Mouse (Mus musculus) splenic B cell, adult 2 months (primary cell): ENCODE results near the gene Pigk.

ENCODE experiments used
- DNase-seq: peaks from one replicate; pipeline ENCODE4 v3.0.0-alpha.2; 2011; ENCODE audit warnings: low read depth, low spot score
- H3K27me3 ChIP-seq: 2 replicates; pipeline ENCODE4 v1.6.1; 2012; ENCODE audit warnings: mild to moderate bottlenecking, low read length, moderate library complexity, mixed read lengths; ENCODE audit not compliant: control insufficient read depth, poor library complexity, insufficient read depth, severe bottlenecking
- H3K36me3 ChIP-seq: 2 replicates; pipeline ENCODE4 v1.6.1; 2012; ENCODE audit warnings: mild to moderate bottlenecking, low read length, moderate library complexity, mixed read lengths; ENCODE audit not compliant: control insufficient read depth, poor library complexity, insufficient read depth, severe bottlenecking

Gene Pigk

GRCm38 (mm10) chr3:153006893-153007292 is 293.0 kb downstream of the Pigk start:
- Histone ChIP-seq H3K36me3 (no peaks in the 10 kb centered on the region), H3K27me3 (no peaks in the 10 kb centered on the region)
- no peak for DNase-seq

DNA sequence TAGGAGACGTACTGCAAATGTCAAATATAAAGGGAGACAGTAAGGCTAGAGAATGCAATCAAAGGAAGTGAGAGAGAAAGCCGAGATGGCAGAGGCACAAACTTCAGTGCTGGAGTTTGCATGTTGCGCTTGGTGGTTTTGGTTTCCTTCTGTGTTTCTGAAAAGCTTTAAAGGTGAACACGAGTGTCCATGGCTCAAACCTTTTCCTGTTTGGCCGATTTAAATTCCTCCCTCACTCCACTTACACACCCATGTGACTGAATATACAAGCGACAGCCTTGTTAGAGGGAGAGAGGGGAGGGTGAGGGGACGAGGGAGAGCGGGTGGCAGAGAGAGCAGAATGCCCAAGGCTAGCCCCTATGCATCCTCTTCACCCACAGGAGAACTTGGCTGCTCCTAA is 302.5 kb downstream of the Pigk start:
- H3K27me3 ChIP-seq: no peaks in the 10 kb centered on the region
- H3K36me3 ChIP-seq: no peaks in the 10 kb centered on the region
- no peak for DNase-seq

DNA sequence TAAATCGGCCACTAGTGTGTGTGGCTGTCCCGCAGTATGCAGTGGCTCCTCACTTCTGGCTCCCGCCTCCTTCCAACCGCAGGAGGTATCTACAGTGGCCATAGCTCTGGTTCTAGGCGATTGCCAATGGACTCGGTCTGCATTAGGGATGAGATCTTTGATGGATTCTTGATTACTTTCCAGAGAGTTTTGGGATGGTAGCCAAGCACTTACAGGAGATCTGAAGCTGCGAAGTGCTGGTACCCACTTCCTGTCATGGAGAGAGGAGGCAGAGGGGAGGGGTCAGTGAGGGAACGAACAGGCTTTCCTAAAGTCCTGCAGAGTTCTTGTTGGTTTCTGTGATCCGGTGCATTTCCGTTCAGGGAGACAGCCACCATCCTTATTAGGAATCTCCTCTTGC is 304.2 kb downstream of the Pigk start:
- H3K27me3 ChIP-seq: no peaks in the 10 kb centered on the region
- no peak for DNase-seq

DNA sequence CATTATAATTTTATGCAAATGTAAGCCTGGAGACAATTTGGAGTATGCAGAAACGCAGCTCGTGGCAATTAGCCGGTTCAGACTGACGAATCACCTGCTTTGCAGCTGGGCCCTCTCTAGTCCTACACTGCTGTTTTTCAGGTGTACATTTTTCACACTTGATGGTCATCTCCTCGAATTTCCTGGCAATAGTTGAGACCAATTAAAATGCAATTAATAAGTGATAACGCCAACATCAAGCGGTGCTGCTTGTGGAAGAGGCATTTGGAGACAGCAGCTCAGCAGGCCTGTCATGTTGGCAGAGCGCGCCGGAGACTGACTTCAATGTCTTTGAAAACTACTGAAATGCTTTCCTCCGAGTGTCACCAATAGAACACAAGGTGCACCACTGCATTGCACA is 310.1 kb downstream of the Pigk start:
- DNase-seq: no peak
- H3K36me3 ChIP-seq: no peaks in the 10 kb centered on the region
- H3K27me3 ChIP-seq: no peaks in the 10 kb centered on the region

More for the DNA sequence above, 304.2 kb downstream of the Pigk start:
- no peaks in the 10 kb centered on the region for H3K36me3 ChIP-seq
